Mouse (Mus musculus) erythroblast, embryonic 14.5 days (primary cell): ENCODE measurements around the gene G6pc2. TPM values are rescaled to one million over a fixed set of nuclear protein-coding genes. Genes with fewer than 3 reads are reported as not detected.

Source experiments
- H3K27me3 ChIP-seq: 2 replicates; pipeline ENCODE4 v1.6.1; 2012; ENCODE audit warnings: inconsistent platforms; ENCODE audit not compliant: control insufficient read depth
- H3K36me3 ChIP-seq: 2 replicates; pipeline ENCODE4 v1.6.1; 2012; ENCODE audit warnings: mild to moderate bottlenecking, inconsistent platforms; ENCODE audit not compliant: control insufficient read depth
- H3K4me1 ChIP-seq: 2 replicates; pipeline ENCODE4 v1.6.1; 2012; ENCODE audit warnings: inconsistent platforms; ENCODE audit not compliant: control insufficient read depth
- H3K4me3 ChIP-seq: replicated peaks from 2 replicates; pipeline ENCODE3; 2012; ENCODE audit warnings: moderate library complexity, mild to moderate bottlenecking, inconsistent platforms
- H3K9me3 ChIP-seq: 2 replicates; pipeline ENCODE4 v1.6.1; 2012; ENCODE audit warnings: low read length, inconsistent platforms, mixed read lengths; ENCODE audit not compliant: control insufficient read depth
- GATA1 ChIP-seq: IDR thresholded peaks from 2 replicates; pipeline ENCODE4 v1.6.1; 2012; ENCODE audit warnings: low read length, inconsistent platforms, mixed read lengths
- TAL1 ChIP-seq: IDR thresholded peaks from 3 replicates; pipeline ENCODE4 v1.6.1; 2012; ENCODE audit warnings: low read length, inconsistent platforms, mixed read lengths
- polyA plus RNA-seq: library from polyadenylated mRNA; stranded (reverse); fragments of >175 nt; gene quantifications from 2 replicates; pipeline ENCODE4 v1.2.3, GENCODE M21; 2012

The G6pc2 gene
- polyA plus RNA-seq, 1 experiment = not detected

- H3K9me3 ChIP-seq = no peaks in the 10 kb centered on the region
- TF ChIP-seq TAL1 (no peak), GATA1 (no peak)
Observed at GRCm38 (mm10) chr2:69205791-69206351, 5.0 kb upstream of the G6pc2 start, which contains the start of gene Spc25. Spc25 (minus strand) TSS chr2:69206194.

DNA sequence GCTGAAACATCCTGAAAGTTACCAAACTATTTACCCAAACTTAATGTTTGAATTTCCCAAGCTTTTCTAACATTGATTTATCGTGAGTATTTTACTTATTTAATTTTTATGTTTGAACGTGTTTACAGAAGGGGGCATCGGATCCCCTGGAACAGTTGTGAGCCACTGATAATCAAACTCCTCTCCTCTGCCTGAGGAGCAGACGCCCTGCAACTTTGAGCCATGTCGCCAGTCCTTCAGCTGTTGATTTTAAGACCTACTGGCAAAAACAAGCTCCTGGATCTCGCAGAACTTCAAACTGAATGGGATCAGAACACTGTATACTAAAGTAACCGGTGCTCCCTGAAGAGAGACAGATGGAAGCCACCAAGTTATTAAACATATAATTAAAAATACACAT, 4.3 kb upstream of the G6pc2 start:
- Histone ChIP-seq H3K4me1 (peaks cover 18% of the 10 kb centered on the region), H3K36me3 (peaks cover 35% of the 10 kb centered on the region), H3K4me3 (peak overlapping the region; percentile 100), H3K9me3 (no peaks in the 10 kb centered on the region), H3K27me3 (peaks cover 2% of the 10 kb centered on the region; the same call in 1 of the 2 replicates)
- TF ChIP-seq TAL1 (no peak), GATA1 (no peak)

More at GRCm38 (mm10) chr2:69205791-69206351, 5.0 kb upstream of the G6pc2 start, which contains the start of gene Spc25:
- H3K27me3 ChIP-seq = peaks cover 2% of the 10 kb centered on the region; the same call in 1 of the 2 replicates
- peaks cover 18% of the 10 kb centered on the region for H3K4me1 ChIP-seq
- H3K4me3 ChIP-seq = peak within 1 kb of the TSS; percentile 100
- peaks cover 42% of the 10 kb centered on the region for H3K36me3 ChIP-seq

- H3K4me1 ChIP-seq = peaks cover 9% of the 10 kb centered on the region
- no peak for TF ChIP-seq GATA1
- no peak for TF ChIP-seq TAL1
- H3K36me3 ChIP-seq = peaks cover 4% of the 10 kb centered on the region; the same call in 1 of the 2 replicates
- peaks cover 2% of the 10 kb centered on the region; the same call in 1 of the 2 replicates for H3K27me3 ChIP-seq
- no peak overlapping the region for H3K4me3 ChIP-seq
- no peaks in the 10 kb centered on the region for H3K9me3 ChIP-seq
Observed at GRCm38 (mm10) chr2:69209684-69210083, 1.2 kb upstream of the G6pc2 start.

DNA sequence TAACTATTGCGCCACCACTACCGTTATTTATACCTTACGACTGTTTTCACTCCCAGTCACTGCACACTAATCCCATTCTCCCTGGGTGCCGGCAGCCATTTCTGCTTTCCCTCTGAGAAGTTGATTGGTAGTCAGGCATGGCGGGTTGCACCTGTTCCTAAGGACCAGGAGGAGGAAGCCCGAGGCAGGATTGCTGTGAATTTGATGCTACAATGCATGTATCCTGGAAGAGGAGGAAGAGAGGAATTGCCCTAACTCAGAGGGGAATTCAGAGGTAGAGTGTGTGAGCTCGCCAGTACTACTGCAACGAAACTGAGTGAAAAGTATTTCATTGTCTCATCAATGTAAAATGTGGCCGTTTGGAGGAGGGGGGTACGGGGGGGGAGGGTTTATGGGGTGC, 1.8 kb downstream of the G6pc2 start:
- no peak overlapping the region for H3K4me3 ChIP-seq
- no peaks in the 10 kb centered on the region for H3K9me3 ChIP-seq
- H3K27me3 ChIP-seq = peaks cover 2% of the 10 kb centered on the region; the same call in 1 of the 2 replicates
- TF ChIP-seq TAL1 = no peak
- no peaks in the 10 kb centered on the region for H3K4me1 ChIP-seq
- no peaks in the 10 kb centered on the region for H3K36me3 ChIP-seq

DNA sequence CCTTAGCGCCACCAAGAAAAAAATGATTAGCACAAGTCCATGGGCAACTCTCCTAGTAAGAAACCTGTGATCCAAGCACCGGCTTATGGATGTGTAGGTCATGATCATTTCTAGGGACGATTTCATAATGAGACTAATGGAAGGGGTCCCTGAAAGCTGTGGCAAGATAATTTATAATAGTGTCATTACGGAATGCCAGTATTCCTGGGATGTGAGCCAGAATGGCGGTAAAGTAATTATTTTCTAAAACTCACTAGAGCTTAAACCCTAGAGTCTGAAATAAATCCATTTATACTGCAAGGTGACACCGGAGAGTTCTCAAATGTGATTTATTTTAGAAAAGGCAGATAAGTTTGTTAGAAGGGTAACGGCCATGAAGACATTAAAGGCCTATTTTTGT, 4.4 kb downstream of the G6pc2 start:
- H3K27me3 ChIP-seq = no peaks in the 10 kb centered on the region
- TF ChIP-seq GATA1 = no peak
- TF ChIP-seq TAL1 = no peak
- H3K4me3 ChIP-seq = no peak overlapping the region
- no peaks in the 10 kb centered on the region for H3K9me3 ChIP-seq
- H3K4me1 ChIP-seq = no peaks in the 10 kb centered on the region
- H3K36me3 ChIP-seq = no peaks in the 10 kb centered on the region

DNA sequence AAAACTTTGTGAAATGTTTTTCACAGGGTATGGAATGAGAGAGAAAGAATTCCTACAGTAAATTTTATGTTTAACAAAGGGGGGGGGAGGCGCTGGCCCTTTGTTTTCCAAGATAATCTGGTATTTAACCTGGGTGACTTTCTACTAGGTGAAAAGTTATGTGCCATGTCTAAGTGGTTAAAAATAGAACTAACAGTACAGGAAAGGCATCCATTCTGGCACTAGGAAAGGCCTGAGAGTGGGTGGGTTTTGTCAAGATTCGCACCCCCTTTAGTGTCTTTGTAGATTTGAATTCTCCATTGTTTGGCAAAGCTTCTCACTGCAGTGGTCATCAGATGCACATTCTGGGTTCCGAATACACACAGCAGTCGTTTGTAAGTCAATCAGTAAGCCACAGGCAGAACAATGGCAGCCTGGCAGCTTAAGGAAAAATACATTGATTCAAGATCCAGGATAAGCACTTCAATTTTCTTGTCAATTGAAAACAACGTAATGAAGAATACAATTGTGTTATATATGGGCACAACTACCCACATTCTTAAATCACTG, 11.1 kb downstream of the G6pc2 start:
- Histone ChIP-seq H3K27me3 (no peaks in the 10 kb centered on the region), H3K4me3 (no peak overlapping the region), H3K36me3 (no peaks in the 10 kb centered on the region), H3K4me1 (no peaks in the 10 kb centered on the region), H3K9me3 (no peaks in the 10 kb centered on the region)
- TF ChIP-seq TAL1 (no peak), GATA1 (no peak)

DNA sequence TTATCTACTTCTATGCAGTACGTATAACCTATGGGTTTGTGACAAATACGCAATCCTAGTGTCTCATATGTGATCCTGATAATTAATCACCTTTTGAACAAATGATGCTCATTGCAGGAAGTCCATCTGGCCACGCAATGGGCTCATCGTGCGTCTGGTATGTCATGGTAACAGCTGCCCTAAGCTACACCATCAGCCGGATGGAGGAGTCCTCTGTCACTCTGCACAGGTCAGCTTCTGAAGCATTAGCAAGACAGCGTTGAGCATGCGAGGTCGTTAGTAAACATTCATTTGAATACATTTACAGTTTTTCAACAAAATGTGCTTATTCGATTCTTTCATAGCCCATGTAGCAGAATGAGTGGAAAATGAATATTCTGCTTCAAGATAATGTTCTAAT, 11.9 kb downstream of the G6pc2 start:
- TF ChIP-seq GATA1 (no peak), TAL1 (no peak)
- Histone ChIP-seq H3K27me3 (no peaks in the 10 kb centered on the region), H3K4me3 (no peak overlapping the region), H3K4me1 (no peaks in the 10 kb centered on the region), H3K9me3 (no peaks in the 10 kb centered on the region), H3K36me3 (no peaks in the 10 kb centered on the region)

DNA sequence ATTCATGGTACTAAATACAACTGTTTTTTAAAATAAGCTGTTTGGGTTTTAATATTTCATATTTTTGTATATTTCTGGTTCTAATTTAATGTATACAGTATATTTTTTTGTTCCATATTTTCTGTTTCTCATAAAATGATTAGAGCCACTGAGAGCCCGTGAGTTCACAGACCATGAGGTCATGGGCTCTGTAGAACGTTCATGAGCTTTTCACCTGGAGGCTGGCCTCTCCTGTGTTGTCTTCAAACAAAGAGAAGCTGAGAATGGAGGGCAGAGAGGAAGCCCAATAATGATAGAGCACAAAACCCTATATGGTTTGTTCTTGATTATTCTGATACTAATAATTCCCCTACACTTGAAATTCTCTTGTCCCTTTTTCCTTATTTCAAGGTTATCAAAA, 13.9 kb downstream of the G6pc2 start:
- no peak for TF ChIP-seq TAL1
- no peak for TF ChIP-seq GATA1
- H3K36me3 ChIP-seq = no peaks in the 10 kb centered on the region
- no peaks in the 10 kb centered on the region for H3K27me3 ChIP-seq
- no peak overlapping the region for H3K4me3 ChIP-seq
- no peaks in the 10 kb centered on the region for H3K4me1 ChIP-seq
- no peaks in the 10 kb centered on the region for H3K9me3 ChIP-seq

DNA sequence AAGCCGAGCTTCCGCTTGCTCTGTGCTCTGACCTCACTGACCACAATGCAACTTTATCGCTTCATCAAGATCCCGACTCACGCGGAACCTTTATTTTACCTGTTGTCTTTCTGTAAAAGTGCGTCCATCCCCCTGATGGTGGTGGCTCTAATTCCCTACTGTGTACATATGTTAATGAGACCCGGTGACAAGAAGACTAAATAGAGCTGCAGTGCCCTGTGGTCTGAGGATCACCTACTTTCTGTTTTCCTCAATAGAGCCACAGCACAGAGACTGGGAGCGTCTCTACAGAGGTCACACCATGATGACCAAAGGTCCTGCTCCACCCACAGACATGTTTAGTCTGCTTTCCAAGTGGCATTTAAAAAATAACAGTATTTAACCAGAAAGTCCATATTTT, 16.0 kb downstream of the G6pc2 start:
- H3K27me3 ChIP-seq = no peaks in the 10 kb centered on the region
- TF ChIP-seq TAL1 = no peak
- no peak for TF ChIP-seq GATA1
- H3K9me3 ChIP-seq = no peaks in the 10 kb centered on the region
- H3K36me3 ChIP-seq = no peaks in the 10 kb centered on the region
- H3K4me1 ChIP-seq = no peaks in the 10 kb centered on the region
- no peak overlapping the region for H3K4me3 ChIP-seq
